ENCODE assay signal across 8 mouse cellular contexts in the genomic region with DNA sequence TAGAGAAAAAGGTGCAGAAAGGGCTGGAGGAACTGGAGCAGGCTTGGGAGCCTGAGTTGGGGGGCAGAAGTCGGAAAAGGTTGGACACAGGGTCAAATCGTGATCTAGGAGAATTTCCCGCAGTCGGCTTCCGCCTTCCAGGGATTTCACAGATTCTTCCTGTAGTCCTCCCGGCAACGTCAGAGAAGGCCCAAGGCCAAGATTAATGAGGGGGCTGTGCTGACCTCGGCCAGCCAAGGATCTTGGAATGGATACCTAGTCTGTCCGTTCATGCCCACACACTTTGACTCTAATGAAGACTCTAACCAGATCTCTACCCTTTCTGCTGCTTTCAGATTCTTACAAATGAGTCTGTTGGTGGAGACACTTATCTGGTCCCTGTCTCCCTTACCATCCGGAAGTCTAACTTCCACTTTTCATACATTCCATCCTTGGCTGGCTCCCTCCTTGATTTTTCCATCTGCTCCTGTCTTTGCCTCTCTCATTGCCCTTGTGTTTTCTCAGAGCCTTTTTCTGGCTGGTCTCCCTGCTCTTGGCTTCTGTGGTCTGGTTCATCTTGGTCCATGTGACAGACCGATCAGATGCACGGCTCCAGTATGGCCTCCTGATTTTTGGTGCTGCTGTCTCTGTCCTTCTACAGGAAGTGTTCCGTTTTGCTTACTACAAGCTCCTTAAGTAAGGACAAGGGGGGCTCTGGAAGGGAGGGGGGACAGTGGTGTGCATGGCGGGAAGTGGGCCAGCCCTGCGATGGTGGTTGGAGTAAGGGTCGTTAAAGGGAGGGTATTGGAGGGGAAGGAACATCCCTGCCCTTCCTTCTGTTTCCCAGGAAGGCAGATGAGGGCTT. TPM values are rescaled to one million over a fixed set of nuclear protein-coding genes. Genes with fewer than 3 reads are reported as not detected.
DNase-seq lines count a peak whose midpoint lies in the region; ATAC-seq and TF ChIP-seq lines count a peak whose summit lies in the region.

No protein-coding gene starts in this region.

- no peaks in the 10 kb centered on the region for H3K27me3 ChIP-seq in embryonic facial prominence, embryonic 13.5 days
- no peaks in the 10 kb centered on the region for H3K27me3 ChIP-seq in heart, embryonic 14.5 days (ENCODE audit: control insufficient read depth, insufficient read depth, low read length)
- no peaks in the 10 kb centered on the region for H3K27me3 ChIP-seq in kidney, postnatal 0 days (ENCODE audit: insufficient read depth, low read length)
- H3K27me3 ChIP-seq in lung, postnatal 0 days (replicated peaks; ENCODE audit: insufficient read depth, low read length), result no peaks in the 10 kb centered on the region

- peak; percentile 24; the same call in 1 of the 2 replicates for TF ChIP-seq EP300 in lung, postnatal 0 days (IDR thresholded peaks at IDR 0.05)

- DNase-seq in gastrocnemius, adult 18-20 months (ENCODE audit: low spot score), result peak; percentile 47
- DNase-seq in gastrocnemius, adult 8-10 months (ENCODE audit: low spot score in 2 of 2), result no peak
- peak; percentile 85 for DNase-seq in adrenal gland, adult 2 months
- DNase-seq in kidney, postnatal 0 days (ENCODE audit: low spot score), result peak; percentile 86
- peak; percentile 65 for DNase-seq in lung, postnatal 0 days (ENCODE audit: low spot score)
- DNase-seq in skeletal muscle tissue, adult 2 months (ENCODE audit: low read depth, low spot score), result peak; percentile 42

- peak overlapping the region; percentile 83 for H3K4me2 ChIP-seq in embryonic facial prominence, embryonic 13.5 days
- H3K4me2 ChIP-seq in heart, embryonic 14.5 days (ENCODE audit: low read length), result peak overlapping the region; percentile 83
- peak overlapping the region; percentile 71 for H3K4me2 ChIP-seq in kidney, postnatal 0 days (ENCODE audit: low read length)
- peak overlapping the region; percentile 68 for H3K4me2 ChIP-seq in lung, postnatal 0 days (replicated peaks; ENCODE audit: low read depth, low read length)

- H3K4me3 ChIP-seq in embryonic facial prominence, embryonic 13.5 days, result peak overlapping the region; percentile 74
- H3K4me3 ChIP-seq in heart, embryonic 14.5 days (ENCODE audit: control insufficient read depth in 1 of 2, insufficient read depth in 1 of 2, low read depth in 1 of 2, low read length in 2 of 2), result peak overlapping the region; percentile 70 to 78
- H3K4me3 ChIP-seq in kidney, postnatal 0 days (replicated peaks; ENCODE audit: low read depth, low read length), result peak overlapping the region; percentile 50
- peak overlapping the region; percentile 58 for H3K4me3 ChIP-seq in lung, postnatal 0 days (ENCODE audit: low read depth, low read length)

- peak overlapping the region; percentile 68 for H3K27ac ChIP-seq in embryonic facial prominence, embryonic 13.5 days
- H3K27ac ChIP-seq in heart, embryonic 14.5 days (replicated peaks in 1 of 2; ENCODE audit: control insufficient read depth in 1 of 2, insufficient read depth in 1 of 2, low read depth in 2 of 2, low read length in 2 of 2), result peak overlapping the region; percentile 87 to 93
- peak overlapping the region; percentile 82 for H3K27ac ChIP-seq in kidney, postnatal 0 days
- H3K27ac ChIP-seq in lung, postnatal 0 days (ENCODE audit: low read length), result peak overlapping the region; percentile 93

- H3K9ac ChIP-seq in embryonic facial prominence, embryonic 13.5 days, result peak overlapping the region; percentile 83
- H3K9ac ChIP-seq in heart, embryonic 14.5 days (ENCODE audit: low read length), result peak overlapping the region; percentile 88
- peak overlapping the region; percentile 64 for H3K9ac ChIP-seq in kidney, postnatal 0 days (ENCODE audit: low read depth, low read length)
- peak overlapping the region; percentile 65 for H3K9ac ChIP-seq in lung, postnatal 0 days (replicated peaks; ENCODE audit: low read depth)

- no peak for ATAC-seq in embryonic facial prominence, embryonic 13.5 days (ENCODE audit: insufficient number of reproducible peaks, insufficient read depth, low FRiP score, low TSS enrichment, low read depth)
- ATAC-seq in heart, embryonic 14.5 days (ENCODE audit: insufficient number of reproducible peaks, insufficient read depth, low FRiP score, low read depth), result no peak
- peak; percentile 25; the same call in 1 of the 2 replicates for ATAC-seq in kidney, postnatal 0 days (replicated peaks; ENCODE audit: low FRiP score, low read depth)
- peak; percentile 15 for ATAC-seq in lung, postnatal 0 days

- peaks cover 4% of the 10 kb centered on the region; the same call in 1 of the 2 replicates for H3K36me3 ChIP-seq in embryonic facial prominence, embryonic 13.5 days
- H3K36me3 ChIP-seq in heart, embryonic 14.5 days (ENCODE audit: control insufficient read depth, insufficient read depth, low read length), result peaks cover 25% of the 10 kb centered on the region
- H3K36me3 ChIP-seq in kidney, postnatal 0 days (ENCODE audit: insufficient read depth, low read length), result no peaks in the 10 kb centered on the region
- peaks cover 4% of the 10 kb centered on the region for H3K36me3 ChIP-seq in lung, postnatal 0 days (ENCODE audit: insufficient read depth, low read length)

- no peak for TF ChIP-seq CTCF in kidney, postnatal 0 days (IDR thresholded peaks at IDR 0.05; ENCODE audit: low read depth)
- no peak for TF ChIP-seq CTCF in lung, postnatal 0 days (IDR thresholded peaks at IDR 0.05)

- H3K4me1 ChIP-seq in embryonic facial prominence, embryonic 13.5 days, result peaks cover 31% of the 10 kb centered on the region
- H3K4me1 ChIP-seq in heart, embryonic 14.5 days (ENCODE audit: control insufficient read depth in 2 of 2, insufficient read depth in 2 of 2, low read length in 2 of 2), result peaks cover 17 to 32% of the 10 kb centered on the region in 2 experiments
- peaks cover 22% of the 10 kb centered on the region for H3K4me1 ChIP-seq in kidney, postnatal 0 days (replicated peaks; ENCODE audit: insufficient read depth, low read length)
- H3K4me1 ChIP-seq in lung, postnatal 0 days (ENCODE audit: insufficient read depth, low read depth, low read length), result 0 out of 2 replicates have a peak, but pooled peaks cover 2% of the 10 kb centered on the region

- no peaks in the 10 kb centered on the region for H3K9me3 ChIP-seq in embryonic facial prominence, embryonic 13.5 days
- H3K9me3 ChIP-seq in heart, embryonic 14.5 days (ENCODE audit: control insufficient read depth, low read length), result no peaks in the 10 kb centered on the region
- H3K9me3 ChIP-seq in kidney, postnatal 0 days (replicated peaks; ENCODE audit: low read length), result no peaks in the 10 kb centered on the region
- no peaks in the 10 kb centered on the region for H3K9me3 ChIP-seq in lung, postnatal 0 days (ENCODE audit: low read length)

- WGBS in embryonic facial prominence, embryonic 13.5 days, result 10% methylated on average over 16 of the region's 16 CpGs
- 6% methylated on average over 15 of the region's 16 CpGs for WGBS in heart, embryonic 14.5 days
- 7% methylated on average over 15 of the region's 16 CpGs for WGBS in kidney, postnatal 0 days
- whole genome bisulfite sequencing in lung, postnatal 0 days, result 2% methylated on average over 15 of the region's 16 CpGs

RNA-seq across cellular contexts. Expression of a gene that starts 0.8 kb away (rescaled TPM):
- total RNA-seq in gastrocnemius, adult 18-20 months (2021), result 10 to 100 TPM; 41.0 to 50.4 TPM
- total RNA-seq in gastrocnemius, adult 8-10 months (2022), result 10 to 100 TPM; 44.6 to 48.2 (median 47.8) TPM
- total RNA-seq in adrenal gland, adult 2 months (2021), result 100 to 1,000 TPM in 1 of 2 experiments, 10 to 100 TPM in 1; 76.0 to 135 TPM
- polyA plus RNA-seq in adrenal gland, adult 2 months (2012; rRNA removed), result 789 and 930 TPM in 2 replicates
- polyA plus RNA-seq in embryonic facial prominence, embryonic 13.5 days (2015; fragmentation: Nextera tagmentation; extraction: Ambion mirVana), result 29.6 and 32.3 TPM in 2 replicates
- 38.4 and 48.0 TPM in 2 replicates for polyA plus RNA-seq in heart, embryonic 14.5 days (2014; fragmentation: Nextera tagmentation; extraction: Ambion mirVana)
- 48.7 and 55.5 TPM in 2 replicates for polyA plus RNA-seq in kidney, postnatal 0 days (2015; fragmentation: Nextera tagmentation; extraction: Ambion mirVana)
- 48.6 and 49.1 TPM in 2 replicates for polyA plus RNA-seq in lung, postnatal 0 days (2015; fragmentation: Nextera tagmentation; extraction: Ambion mirVana)

RNA-seq across cellular contexts. Expression of a gene that starts 2.7 kb away (rescaled TPM):
- 1 to 10 TPM; 1.7 to 2.2 TPM for total RNA-seq in gastrocnemius, adult 18-20 months (2021)
- total RNA-seq in gastrocnemius, adult 8-10 months (2022), result 1 to 10 TPM; 1.1 to 2.1 (median 1.5) TPM
- total RNA-seq in adrenal gland, adult 2 months (2021), result 10 to 100 TPM; 13.0 to 15.2 TPM
- 1.8 TPM in 2 replicates for polyA plus RNA-seq in adrenal gland, adult 2 months (2012; rRNA removed)
- polyA plus RNA-seq in embryonic facial prominence, embryonic 13.5 days (2015; fragmentation: Nextera tagmentation; extraction: Ambion mirVana), result 17.9 and 18.6 TPM in 2 replicates
- polyA plus RNA-seq in heart, embryonic 14.5 days (2014; fragmentation: Nextera tagmentation; extraction: Ambion mirVana), result 45.1 and 51.7 TPM in 2 replicates
- 24.0 and 27.1 TPM in 2 replicates for polyA plus RNA-seq in kidney, postnatal 0 days (2015; fragmentation: Nextera tagmentation; extraction: Ambion mirVana)
- 247 and 252 TPM in 2 replicates for polyA plus RNA-seq in lung, postnatal 0 days (2015; fragmentation: Nextera tagmentation; extraction: Ambion mirVana)

RNA-seq across cellular contexts. Expression of a gene that starts 10.0 kb away (rescaled TPM):
- 10 to 100 TPM; 54.2 to 76.9 TPM for total RNA-seq in gastrocnemius, adult 18-20 months (2021)
- 100 to 1,000 TPM in 1 of 4 experiments, 10 to 100 TPM in 3; 41.8 to 112 (median 61.1) TPM for total RNA-seq in gastrocnemius, adult 8-10 months (2022)
- total RNA-seq in adrenal gland, adult 2 months (2021), result 1 to 10 TPM; 1.7 to 7.3 TPM
- 1.0 and 1.2 TPM in 2 replicates for polyA plus RNA-seq in adrenal gland, adult 2 months (2012; rRNA removed)
- polyA plus RNA-seq in embryonic facial prominence, embryonic 13.5 days (2015; fragmentation: Nextera tagmentation; extraction: Ambion mirVana), result 14.5 and 16.6 TPM in 2 replicates
- polyA plus RNA-seq in heart, embryonic 14.5 days (2014; fragmentation: Nextera tagmentation; extraction: Ambion mirVana), result 45.5 and 49.7 TPM in 2 replicates
- polyA plus RNA-seq in kidney, postnatal 0 days (2015; fragmentation: Nextera tagmentation; extraction: Ambion mirVana), result 12.9 and 15.2 TPM in 2 replicates
- 4.4 and 4.5 TPM in 2 replicates for polyA plus RNA-seq in lung, postnatal 0 days (2015; fragmentation: Nextera tagmentation; extraction: Ambion mirVana)

RNA-seq across cellular contexts. Expression of a gene that starts 12.5 kb away (rescaled TPM):
- total RNA-seq in gastrocnemius, adult 18-20 months (2021), result 1 to 10 TPM; 3.5 to 6.3 TPM
- 10 to 100 TPM in 3 of 4 experiments, 1 to 10 TPM in 1; 9.4 to 22.7 (median 15.7) TPM for total RNA-seq in gastrocnemius, adult 8-10 months (2022)
- 1 to 10 TPM; 1.6 to 1.9 TPM for total RNA-seq in adrenal gland, adult 2 months (2021)
- polyA plus RNA-seq in adrenal gland, adult 2 months (2012; rRNA removed), result 2.4 and 4.0 TPM in 2 replicates
- 7.0 and 7.8 TPM in 2 replicates for polyA plus RNA-seq in embryonic facial prominence, embryonic 13.5 days (2015; fragmentation: Nextera tagmentation; extraction: Ambion mirVana)
- 3.1 and 3.9 TPM in 2 replicates for polyA plus RNA-seq in heart, embryonic 14.5 days (2014; fragmentation: Nextera tagmentation; extraction: Ambion mirVana)
- 1.1 and 1.2 TPM in 2 replicates for polyA plus RNA-seq in kidney, postnatal 0 days (2015; fragmentation: Nextera tagmentation; extraction: Ambion mirVana)
- 2.0 and 3.1 TPM in 2 replicates for polyA plus RNA-seq in lung, postnatal 0 days (2015; fragmentation: Nextera tagmentation; extraction: Ambion mirVana)

RNA-seq across cellular contexts. Expression of a gene that starts 23.2 kb away (rescaled TPM):
- 100 to 1,000 TPM; 317 to 349 TPM for total RNA-seq in gastrocnemius, adult 18-20 months (2021)
- 100 to 1,000 TPM; 307 to 343 (median 325) TPM for total RNA-seq in gastrocnemius, adult 8-10 months (2022)
- total RNA-seq in adrenal gland, adult 2 months (2021), result 100 to 1,000 TPM; 309 to 364 TPM
- polyA plus RNA-seq in adrenal gland, adult 2 months (2012; rRNA removed), result 12.3 and 13.0 TPM in 2 replicates
- polyA plus RNA-seq in embryonic facial prominence, embryonic 13.5 days (2015; fragmentation: Nextera tagmentation; extraction: Ambion mirVana), result 295 and 350 TPM in 2 replicates
- polyA plus RNA-seq in heart, embryonic 14.5 days (2014; fragmentation: Nextera tagmentation; extraction: Ambion mirVana), result 415 and 468 TPM in 2 replicates
- 461 and 494 TPM in 2 replicates for polyA plus RNA-seq in kidney, postnatal 0 days (2015; fragmentation: Nextera tagmentation; extraction: Ambion mirVana)
- 252 and 273 TPM in 2 replicates for polyA plus RNA-seq in lung, postnatal 0 days (2015; fragmentation: Nextera tagmentation; extraction: Ambion mirVana)

Comparison
In these comparisons a context has a peak if more than half of its experiments do, and no peak if none do; other contexts are left out.
1. DNase-seq: peak in gastrocnemius, adult 18-20 months (single experiment), adrenal gland, adult 2 months (single experiment), kidney, postnatal 0 days (single experiment), lung, postnatal 0 days (single experiment) and skeletal muscle tissue, adult 2 months (single experiment); none in gastrocnemius, adult 8-10 months (0 of 2).
2. ATAC-seq: peak in kidney, postnatal 0 days (single experiment) and lung, postnatal 0 days (single experiment); none in embryonic facial prominence, embryonic 13.5 days (single experiment) and heart, embryonic 14.5 days (single experiment).
3. RNA of a gene that starts 0.8 kb away (polyA plus RNA-seq): 789 to 930 TPM in adrenal gland, adult 2 months; 48.7 to 55.5 TPM in kidney, postnatal 0 days, 48.6 to 49.1 TPM in lung, postnatal 0 days, 38.4 to 48.0 TPM in heart, embryonic 14.5 days and 29.6 to 32.3 TPM in embryonic facial prominence, embryonic 13.5 days; every median in the first group is over 10 times any median in the second.
4. Peak in every context shown above with its lines, with median percentiles within 50 percentile points of each other: H3K27ac ChIP-seq, H3K4me2 ChIP-seq, H3K4me3 ChIP-seq and H3K9ac ChIP-seq.